27 mouse cellular contexts compared by ENCODE assay signal in the genomic region with DNA sequence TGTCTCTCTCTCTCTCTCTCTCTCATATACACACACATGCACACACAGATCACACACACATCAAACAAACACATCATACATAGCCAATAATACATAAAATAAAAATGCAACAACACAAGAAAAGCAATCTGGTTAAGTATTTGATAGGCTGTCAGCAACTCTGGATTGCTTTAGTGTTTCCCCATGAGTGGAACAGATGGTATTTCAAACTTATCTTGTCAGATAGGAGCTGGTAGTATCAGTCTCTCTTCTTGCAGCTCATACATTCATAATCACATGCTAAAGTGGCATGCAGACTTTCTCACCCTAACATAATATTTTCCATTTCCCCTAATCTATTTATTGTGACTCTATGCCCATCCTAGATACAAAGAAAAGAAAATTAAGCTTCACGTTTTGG.
"Had no signal": no experiment of that assay in that cellular context is flagged by ENCODE, and none has a peak within 500 bp of the region (broad histone marks: within the 10 kb centered on the region; RNA-seq: fewer than 3 reads in every experiment).

No protein-coding gene starts in this region.

- H3K9me3 ChIP-seq: heart, embryonic 10.5 days; heart, embryonic 12.5 days; hindbrain, embryonic 10.5 days; hindbrain, embryonic 13.5 days; hindbrain, embryonic 15.5 days; kidney, embryonic 15.5 days; limb, embryonic 13.5 days; limb, embryonic 15.5 days had no signal

- H3K9ac ChIP-seq: heart, embryonic 12.5 days; hindbrain, embryonic 13.5 days; hindbrain, embryonic 15.5 days; kidney, embryonic 15.5 days; limb, embryonic 13.5 days; limb, embryonic 15.5 days; liver, embryonic 12.5 days; liver, embryonic 14.5 days had no signal

- ATAC-seq: hindbrain, postnatal 0 days; intestine, embryonic 16.5 days; liver, embryonic 12.5 days had no signal

- H3K4me2 ChIP-seq: heart, embryonic 12.5 days; hindbrain, embryonic 13.5 days; hindbrain, embryonic 15.5 days; kidney, embryonic 15.5 days; limb, embryonic 13.5 days; limb, embryonic 15.5 days; liver, embryonic 12.5 days had no signal

- DNase-seq: gastrocnemius, adult 2 months; gastrocnemius, postnatal 10 days; gastrocnemius, postnatal 25 days; heart, adult 18-20 months; heart, postnatal 10 days; heart, postnatal 4 days; kidney, adult 11 months; kidney, adult 2 months; kidney, adult 9 months; kidney, postnatal 14 days; kidney, postnatal 36 days; layer of hippocampus, adult 9-11 months; layer of hippocampus, postnatal 36 days; left cerebral cortex, postnatal 4 days had no signal

- H3K27me3 ChIP-seq: heart, embryonic 12.5 days; hindbrain, embryonic 13.5 days; hindbrain, embryonic 15.5 days; kidney, embryonic 15.5 days; limb, embryonic 13.5 days; limb, embryonic 15.5 days; liver, embryonic 12.5 days had no signal

- H3K27ac ChIP-seq: gastrocnemius, adult 2 months; heart, embryonic 10.5 days; hindbrain, embryonic 10.5 days; hindbrain, embryonic 13.5 days; hindbrain, embryonic 15.5 days; hindbrain, postnatal 0 days; kidney, embryonic 15.5 days; kidney, postnatal 0 days; limb, embryonic 13.5 days; limb, embryonic 15.5 days; liver, embryonic 12.5 days; liver, embryonic 14.5 days had no signal

- H3K4me1 ChIP-seq: heart, embryonic 10.5 days; heart, embryonic 12.5 days; hindbrain, embryonic 10.5 days; hindbrain, embryonic 13.5 days; hindbrain, embryonic 15.5 days; kidney, embryonic 15.5 days; limb, embryonic 13.5 days; limb, embryonic 15.5 days; liver, embryonic 12.5 days had no signal

- H3K4me3 ChIP-seq: gastrocnemius, adult 2 months; heart, embryonic 10.5 days; heart, embryonic 12.5 days; hindbrain, embryonic 10.5 days; hindbrain, embryonic 13.5 days; hindbrain, embryonic 15.5 days; kidney, embryonic 15.5 days; limb, embryonic 13.5 days; limb, embryonic 15.5 days; liver, embryonic 12.5 days had no signal

- H3K36me3 ChIP-seq: heart, embryonic 10.5 days; heart, embryonic 12.5 days; hindbrain, embryonic 10.5 days; hindbrain, embryonic 13.5 days; hindbrain, embryonic 15.5 days; kidney, embryonic 15.5 days; limb, embryonic 13.5 days; limb, embryonic 15.5 days; liver, embryonic 12.5 days had no signal
